21 mouse cellular contexts compared by ENCODE assay signal in the genomic region with DNA sequence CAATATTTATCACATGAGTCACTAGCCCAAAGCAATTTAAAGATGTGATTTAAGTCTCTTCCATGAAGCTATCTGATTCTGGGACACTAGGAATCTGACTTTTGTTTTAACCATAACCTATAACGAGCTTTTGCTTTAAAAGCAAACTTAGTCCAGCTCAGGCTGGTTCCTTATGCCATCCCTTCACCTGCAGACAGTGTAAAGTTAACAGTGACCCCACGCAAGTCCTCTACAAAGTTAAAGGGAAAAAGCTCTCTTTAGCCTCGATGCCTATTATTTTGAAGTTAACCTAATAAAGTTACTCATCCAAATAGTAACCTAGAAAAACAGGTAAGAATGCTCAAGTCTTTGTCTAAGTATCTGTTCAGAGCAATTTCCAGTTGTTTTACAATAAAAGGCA. TPM values are rescaled to one million over a fixed set of nuclear protein-coding genes. Genes with fewer than 3 reads are reported as not detected.
DNase-seq lines count a peak whose midpoint lies in the region; ATAC-seq and TF ChIP-seq lines count a peak whose summit lies in the region.
"Had no signal": no experiment of that assay in that cellular context is flagged by ENCODE, and none has a peak within 500 bp of the region (broad histone marks: within the 10 kb centered on the region; RNA-seq: fewer than 3 reads in every experiment).

No protein-coding gene starts in this region.

- no peak for TF ChIP-seq POLR2A in bone marrow macrophage, adult 2 months (IDR thresholded peaks at IDR 0.05; ENCODE audit: borderline replicate concordance, low read depth, low read length)

- H3K79me2 ChIP-seq in macrophage (ENCODE audit: inconsistent target) = peaks cover 96% of the 10 kb centered on the region

- 63% methylated on average over 3 of the region's 3 CpGs for WGBS in macrophage (ENCODE audit: missing documents)

- H3K4me1 ChIP-seq in bone marrow macrophage, adult 2 months (ENCODE audit: control insufficient read depth, insufficient read depth, low read length) = peaks cover 28% of the 10 kb centered on the region
- H3K4me1 ChIP-seq: embryonic facial prominence, embryonic 15.5 days; forebrain, embryonic 12.5 days; hindbrain, embryonic 13.5 days; intestine, embryonic 15.5 days had no signal

- H3K36me3 ChIP-seq in macrophage (ENCODE audit: inconsistent target) = peaks cover 14% of the 10 kb centered on the region
- H3K36me3 ChIP-seq: embryonic facial prominence, embryonic 15.5 days; forebrain, embryonic 12.5 days; heart, embryonic 15.5 days; hindbrain, embryonic 13.5 days; intestine, embryonic 15.5 days had no signal

- DNase-seq in gastrocnemius, adult 2 months = no peak
- DNase-seq in gastrocnemius, postnatal 14 days = no peak
- peak; percentile 59 for DNase-seq in A20 (ENCODE audit: low read depth, low spot score)
- DNase-seq in kidney, postnatal 10 days = no peak
- DNase-seq in layer of hippocampus, postnatal 36 days = no peak
- DNase-seq: adrenal gland, postnatal 25 days; cerebellum, adult 11 months; cerebellum, adult 8-10 months; cerebellum, postnatal 14 days; embryo, embryonic 11 days; forebrain, postnatal 0 days; gastrocnemius, postnatal 36 days had no signal

- intact Hi-C loops in gastrocnemius, adult 2 months (cut with DNase I) = no loop called here
- intact Hi-C loops in gastrocnemius, postnatal 14 days (cut with DNase I; ENCODE audit: low total_unique reads) = no loop called here

- no peak for TF ChIP-seq CTCF in gastrocnemius, adult 2 months (IDR thresholded peaks at IDR 0.05)
- no peak for TF ChIP-seq CTCF in bone marrow macrophage, adult 2 months (IDR thresholded peaks at IDR 0.05; ENCODE audit: low read depth, low read length)

- H3K27ac ChIP-seq in gastrocnemius, adult 2 months = peak overlapping the region; percentile 25; the same call in 1 of the 2 replicates
- H3K27ac ChIP-seq in bone marrow macrophage, adult 2 months (ENCODE audit: insufficient read depth, low read depth, low read length) = peak overlapping the region; percentile 91
- peak overlapping the region; percentile 82 for H3K27ac ChIP-seq in macrophage
- H3K27ac ChIP-seq: embryonic facial prominence, embryonic 15.5 days; forebrain, embryonic 12.5 days; heart, embryonic 15.5 days; hindbrain, embryonic 13.5 days; hindbrain, postnatal 0 days; intestine, embryonic 15.5 days had no signal

- no peak overlapping the region for H3K4me3 ChIP-seq in gastrocnemius, adult 2 months
- 0 out of 2 replicates have a peak overlapping the region, but pooled peaks have one; percentile 5 for H3K4me3 ChIP-seq in bone marrow macrophage, adult 2 months (ENCODE audit: insufficient read depth, low read length)
- no peak overlapping the region for H3K4me3 ChIP-seq in macrophage (ENCODE audit: inconsistent target)
- H3K4me3 ChIP-seq: embryonic facial prominence, embryonic 15.5 days; forebrain, embryonic 12.5 days; heart, embryonic 15.5 days; hindbrain, embryonic 13.5 days; intestine, embryonic 15.5 days had no signal

- ATAC-seq in erythroblast, adult 5-6 weeks (replicated peaks; ENCODE audit: low FRiP score, poor library complexity, severe bottlenecking) = no peak
- ATAC-seq: forebrain, postnatal 0 days; hindbrain, postnatal 0 days; intestine, embryonic 15.5 days had no signal

RNA-seq across cellular contexts. Expression of gene Stk17b, which starts 10.5 kb away (rescaled TPM):
- total RNA-seq in gastrocnemius, adult 2 months (2021) = 1 to 10 TPM; 6.0 to 6.7 TPM
- 1 to 10 TPM; 7.2 to 8.3 TPM for total RNA-seq in gastrocnemius, postnatal 14 days (2021)
- polyA plus RNA-seq in bone marrow macrophage, adult 2 months (2012; ENCODE audit: insufficient read depth, insufficient read length, missing spikeins) = 81.1 TPM in 2 replicates
- total RNA-seq in macrophage (2018; cell fraction: chromatin; rRNA removed) = 100 to 1,000 TPM in 3 of 26 experiments, 10 to 100 TPM in 23; 17.8 to 199 (median 53.6) TPM
- 10 to 100 TPM; 35.9 to 96.2 (median 56.5) TPM for total RNA-seq in macrophage (2018; cell fraction: cytosol; rRNA removed)
- total RNA-seq in macrophage (2018; cell fraction: nucleus; rRNA removed) = 100 to 1,000 TPM in 5 of 26 experiments, 10 to 100 TPM in 21; 20.2 to 163 (median 49.6) TPM
- 43.6 to 76.9 TPM (median 51.4 TPM) in 3 replicates for polyA plus RNA-seq in macrophage (2018)
- 1 to 10 TPM; 4.9 to 6.2 TPM for total RNA-seq in layer of hippocampus, postnatal 36 days (2021)
- 85.1 and 135 TPM in 2 replicates for total RNA-seq in erythroblast, adult 5-6 weeks (2015; ENCODE audit: low replicate concordance)
- 141 and 179 TPM in 2 replicates for total RNA-seq in erythroblast, adult 5-6 weeks (2017; ENCODE audit: low replicate concordance)

Comparison
In these comparisons a context has a peak if more than half of its experiments do, and no peak if none do; other contexts are left out.
1. H3K27ac ChIP-seq: peak in every context shown above with its lines; median percentile 91 in bone marrow macrophage, adult 2 months; 82 in macrophage; 25 in gastrocnemius, adult 2 months.
2. RNA of gene Stk17b, which starts 10.5 kb away (total RNA-seq): 85.1 to 179 TPM in erythroblast, adult 5-6 weeks; 7.2 to 8.3 TPM in gastrocnemius, postnatal 14 days, 6.0 to 6.7 TPM in gastrocnemius, adult 2 months and 4.9 to 6.2 TPM in layer of hippocampus, postnatal 36 days; every median in the first group is over 4 times any median in the second.